Mouse (Mus musculus): Measurements from ENCODE around the gene Txnl4b. TPM values are rescaled to one million over a fixed set of nuclear protein-coding genes. Genes with fewer than 3 reads are reported as not detected.

The Txnl4b gene
- 7.5 and 10.5 TPM in 2 replicates for polyA plus RNA-seq (2011; ENCODE audit: insufficient read depth, insufficient read length, low read depth, missing spikeins)

DNA sequence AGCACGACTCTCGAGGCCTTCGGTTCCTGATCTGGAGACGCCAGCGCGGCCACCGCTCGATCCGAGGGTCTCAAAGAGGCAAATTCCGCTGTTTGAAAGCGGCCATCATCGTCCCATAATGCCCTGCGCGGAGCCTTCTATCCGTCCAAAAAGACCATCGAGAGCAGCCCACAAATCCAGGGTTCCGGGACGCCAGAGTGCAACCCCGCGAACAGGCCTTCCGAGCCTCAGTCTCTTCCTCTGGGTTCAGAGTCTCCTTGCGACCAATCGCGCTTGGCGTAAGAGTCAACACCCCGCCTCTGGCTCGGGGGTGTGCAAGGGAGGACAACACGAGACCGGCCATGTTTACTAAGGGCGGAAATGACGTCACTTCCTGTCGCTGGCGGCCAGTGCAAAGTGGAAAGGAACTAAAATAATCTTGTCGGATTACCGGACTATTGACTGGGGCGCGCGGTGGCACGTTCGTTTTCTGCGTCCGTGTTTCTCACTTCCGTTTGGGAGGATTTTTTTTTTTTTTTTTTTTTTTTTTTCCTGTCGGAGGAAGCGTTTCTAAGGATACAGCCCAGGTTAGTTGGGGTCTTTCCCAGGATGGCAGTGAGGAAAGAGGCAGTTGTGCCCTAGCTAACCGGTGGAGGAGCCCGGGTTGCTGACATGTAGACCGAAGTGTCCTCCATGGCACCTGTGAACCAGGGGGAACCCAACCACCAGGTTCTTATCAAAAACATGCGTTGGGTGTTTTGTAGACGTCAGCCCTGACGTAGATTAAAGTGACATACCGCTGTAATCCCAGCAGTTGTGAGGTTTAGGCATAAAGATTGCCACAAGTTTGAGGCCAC lies at the start of gene Txnl4b, which contains the start of gene Dhx38:
Gene Txnl4b (plus strand): TSS at position 395 of the 836 bp plus-strand sequence.
Gene Dhx38 (minus strand): TSS at position 364 of the 836 bp plus-strand sequence.
- Histone ChIP-seq H3K36me3 (ENCODE audit: control insufficient read depth, insufficient read depth, low read length, poor library complexity, severe bottlenecking) (peaks cover 15% of the 10 kb centered on the region), H3K4me3 (ENCODE audit: low read depth, low read length) (peak within 1 kb of the TSS; percentile 93), H3K27me3 (ENCODE audit: control insufficient read depth, insufficient read depth, low read length, poor library complexity, severe bottlenecking) (no peaks in the 10 kb centered on the region), H3K9me3 (replicated peaks; ENCODE audit: control insufficient read depth, insufficient read depth, low read length, poor library complexity, severe bottlenecking) (no peaks in the 10 kb centered on the region), H3K4me1 (ENCODE audit: control insufficient read depth, insufficient read depth, low read length) (no peaks in the 10 kb centered on the region), H3K27ac (ENCODE audit: insufficient read depth, low read length) (peak within 1 kb of the TSS; percentile 73), H3K9ac (ENCODE audit: low read depth, poor library complexity, severe bottlenecking) (peak within 1 kb of the TSS; percentile 97)
- 0 out of 2 replicates have a peak, but pooled peaks have one; percentile 33 for TF ChIP-seq EP300 (IDR thresholded peaks at IDR 0.05; ENCODE audit: insufficient read depth, low read depth, low read length)
- no peak for TF ChIP-seq CTCF (IDR thresholded peaks at IDR 0.05; ENCODE audit: low read depth, low read length)

DNA sequence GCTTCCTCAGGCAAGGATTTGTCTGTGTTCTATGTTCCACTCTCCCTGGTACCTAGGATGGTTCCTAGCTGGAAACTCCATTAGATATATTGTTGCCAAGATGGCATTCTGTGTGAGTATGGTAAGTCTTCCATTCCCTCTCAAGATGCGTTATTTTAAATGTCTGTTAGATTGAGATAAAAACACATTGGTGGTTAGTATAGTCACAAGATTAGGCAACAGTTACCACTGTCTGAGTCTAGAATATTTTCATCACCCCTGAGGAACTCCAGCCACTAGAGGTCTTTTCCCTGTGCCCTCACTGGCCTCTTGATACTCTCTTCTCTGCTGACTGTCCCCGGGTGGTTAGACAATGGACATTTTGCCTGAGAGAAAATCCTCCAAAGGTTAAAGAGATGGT lies 41.7 kb upstream of the Txnl4b start:
- no peak overlapping the region for H3K9ac ChIP-seq (ENCODE audit: low read depth, poor library complexity, severe bottlenecking)
- no peaks in the 10 kb centered on the region for H3K36me3 ChIP-seq (ENCODE audit: control insufficient read depth, insufficient read depth, low read length, poor library complexity, severe bottlenecking)
- no peaks in the 10 kb centered on the region; the same call in 1 of the 2 replicates for H3K27me3 ChIP-seq (ENCODE audit: control insufficient read depth, insufficient read depth, low read length, poor library complexity, severe bottlenecking)
- H3K4me1 ChIP-seq (ENCODE audit: control insufficient read depth, insufficient read depth, low read length) = no peaks in the 10 kb centered on the region
- no peak overlapping the region for H3K4me3 ChIP-seq (ENCODE audit: low read depth, low read length)
- H3K9me3 ChIP-seq (replicated peaks; ENCODE audit: control insufficient read depth, insufficient read depth, low read length, poor library complexity, severe bottlenecking) = peaks cover 11% of the 10 kb centered on the region
- no peak overlapping the region for H3K27ac ChIP-seq (ENCODE audit: insufficient read depth, low read length)
- no peak for TF ChIP-seq POLR2A (IDR thresholded peaks at IDR 0.05; ENCODE audit: insufficient read depth, low read length)
- no peak for TF ChIP-seq CTCF (IDR thresholded peaks at IDR 0.05; ENCODE audit: low read depth, low read length)
- no peak for TF ChIP-seq EP300 (IDR thresholded peaks at IDR 0.05; ENCODE audit: insufficient read depth, low read depth, low read length)

DNA sequence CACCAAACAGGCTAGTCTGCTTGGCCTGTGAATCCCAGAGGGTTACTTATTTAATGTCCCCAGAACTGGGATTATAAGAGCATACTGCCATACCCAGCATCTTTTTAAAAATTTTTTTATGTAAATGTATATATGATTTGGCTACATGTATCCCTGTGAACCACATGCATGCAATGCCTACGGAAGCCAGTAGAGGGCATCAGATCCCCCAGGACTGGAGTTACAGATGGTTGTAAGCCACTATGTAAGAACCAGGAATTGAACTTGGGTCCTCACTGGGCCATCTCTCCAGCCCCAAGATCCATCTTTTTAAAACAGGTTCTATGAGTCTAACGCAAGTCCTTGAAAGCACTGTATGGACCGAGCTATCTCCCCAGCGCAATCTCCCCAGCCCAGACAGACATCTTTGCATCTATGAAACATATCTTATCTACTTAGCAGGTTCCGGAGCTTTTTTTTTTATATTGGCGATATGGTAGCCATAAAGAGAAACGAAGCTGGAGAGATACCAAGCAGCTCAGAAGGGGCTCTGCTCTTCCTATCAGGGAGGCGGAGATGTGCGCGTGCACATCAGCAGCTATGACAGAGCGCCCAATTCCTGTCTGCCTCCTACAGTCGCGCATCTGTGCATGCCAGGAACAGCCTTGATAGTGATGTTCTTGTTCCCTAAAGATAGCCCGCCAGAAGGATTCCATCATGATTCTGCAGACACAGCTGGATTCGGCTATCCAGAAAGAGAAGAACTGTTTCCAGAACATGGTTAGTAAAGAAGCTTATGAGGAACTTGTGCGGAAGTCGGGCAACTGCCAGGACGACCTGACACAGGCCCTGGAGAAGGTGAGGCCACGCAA lies 30.3 kb upstream of the Txnl4b start:
- no peaks in the 10 kb centered on the region for H3K4me1 ChIP-seq (ENCODE audit: control insufficient read depth, insufficient read depth, low read length)
- H3K9ac ChIP-seq (ENCODE audit: low read depth, poor library complexity, severe bottlenecking) = peak overlapping the region; percentile 13; the same call in 1 of the 2 replicates
- H3K27me3 ChIP-seq (ENCODE audit: control insufficient read depth, insufficient read depth, low read length, poor library complexity, severe bottlenecking) = no peaks in the 10 kb centered on the region
- TF ChIP-seq POLR2A (IDR thresholded peaks at IDR 0.05; ENCODE audit: insufficient read depth, low read length) = no peak
- peak; percentile 41 for TF ChIP-seq CTCF (IDR thresholded peaks at IDR 0.05; ENCODE audit: low read depth, low read length)
- H3K27ac ChIP-seq (ENCODE audit: insufficient read depth, low read length) = no peak overlapping the region
- no peaks in the 10 kb centered on the region for H3K36me3 ChIP-seq (ENCODE audit: control insufficient read depth, insufficient read depth, low read length, poor library complexity, severe bottlenecking)
- peak overlapping the region; percentile 1 for H3K4me3 ChIP-seq (ENCODE audit: low read depth, low read length)
- no peaks in the 10 kb centered on the region for H3K9me3 ChIP-seq (replicated peaks; ENCODE audit: control insufficient read depth, insufficient read depth, low read length, poor library complexity, severe bottlenecking)

DNA sequence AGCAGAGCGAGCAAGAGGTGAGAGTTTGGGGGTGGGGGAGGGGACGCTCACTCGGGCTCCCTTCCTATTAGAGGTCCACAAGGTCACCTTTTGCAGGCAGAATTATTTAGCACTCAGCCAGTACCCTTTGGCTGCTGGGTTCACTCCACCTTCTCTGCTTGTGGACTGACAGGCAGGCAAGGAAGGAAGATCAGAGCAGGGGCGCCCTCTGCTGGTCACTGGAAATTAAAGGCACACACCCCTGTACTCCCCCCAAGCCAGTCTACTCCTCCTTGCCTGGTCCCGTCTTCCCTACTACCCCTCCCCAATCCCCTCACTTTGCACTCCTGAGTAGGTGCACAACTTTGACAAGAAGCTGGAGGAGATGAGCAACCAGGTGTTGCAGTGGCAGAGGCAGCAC lies 29.0 kb upstream of the Txnl4b start:
- no peaks in the 10 kb centered on the region for H3K27me3 ChIP-seq (ENCODE audit: control insufficient read depth, insufficient read depth, low read length, poor library complexity, severe bottlenecking)
- no peak overlapping the region for H3K27ac ChIP-seq (ENCODE audit: insufficient read depth, low read length)
- H3K4me3 ChIP-seq (ENCODE audit: low read depth, low read length) = no peak overlapping the region
- H3K36me3 ChIP-seq (ENCODE audit: control insufficient read depth, insufficient read depth, low read length, poor library complexity, severe bottlenecking) = no peaks in the 10 kb centered on the region
- TF ChIP-seq CTCF (IDR thresholded peaks at IDR 0.05; ENCODE audit: low read depth, low read length) = peak; percentile 93
- no peak for TF ChIP-seq EP300 (IDR thresholded peaks at IDR 0.05; ENCODE audit: insufficient read depth, low read depth, low read length)
- H3K9ac ChIP-seq (ENCODE audit: low read depth, poor library complexity, severe bottlenecking) = no peak overlapping the region
- H3K4me1 ChIP-seq (ENCODE audit: control insufficient read depth, insufficient read depth, low read length) = no peaks in the 10 kb centered on the region
- no peaks in the 10 kb centered on the region for H3K9me3 ChIP-seq (replicated peaks; ENCODE audit: control insufficient read depth, insufficient read depth, low read length, poor library complexity, severe bottlenecking)

DNA sequence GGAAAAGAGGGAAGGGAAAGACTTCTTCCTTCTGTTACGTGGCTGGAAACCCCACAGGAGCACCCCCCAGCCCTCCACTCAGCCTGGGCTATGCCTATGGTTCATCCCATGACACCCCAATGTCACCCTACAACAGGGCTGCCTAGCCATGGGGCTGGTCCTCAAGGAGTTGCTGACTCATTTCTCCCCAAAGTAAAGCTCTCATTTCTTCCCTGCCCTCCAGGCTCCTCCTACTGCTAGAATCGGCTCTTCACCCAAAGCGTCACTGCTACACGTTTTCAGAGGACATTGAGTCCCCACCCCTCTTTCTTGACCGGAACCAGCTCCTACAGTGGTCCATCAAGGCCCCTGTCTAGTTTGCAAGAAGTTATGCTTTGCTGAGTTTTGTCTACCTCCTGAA lies 23.5 kb upstream of the Txnl4b start:
- H3K27ac ChIP-seq (ENCODE audit: insufficient read depth, low read length) = no peak overlapping the region
- no peak overlapping the region for H3K9ac ChIP-seq (ENCODE audit: low read depth, poor library complexity, severe bottlenecking)
- no peak overlapping the region for H3K4me3 ChIP-seq (ENCODE audit: low read depth, low read length)
- no peaks in the 10 kb centered on the region for H3K27me3 ChIP-seq (ENCODE audit: control insufficient read depth, insufficient read depth, low read length, poor library complexity, severe bottlenecking)
- no peaks in the 10 kb centered on the region for H3K36me3 ChIP-seq (ENCODE audit: control insufficient read depth, insufficient read depth, low read length, poor library complexity, severe bottlenecking)
- no peaks in the 10 kb centered on the region for H3K9me3 ChIP-seq (replicated peaks; ENCODE audit: control insufficient read depth, insufficient read depth, low read length, poor library complexity, severe bottlenecking)
- H3K4me1 ChIP-seq (ENCODE audit: control insufficient read depth, insufficient read depth, low read length) = peaks cover 3% of the 10 kb centered on the region
- TF ChIP-seq EP300 (IDR thresholded peaks at IDR 0.05; ENCODE audit: insufficient read depth, low read depth, low read length) (no peak), CTCF (IDR thresholded peaks at IDR 0.05; ENCODE audit: low read depth, low read length) (no peak), POLR2A (IDR thresholded peaks at IDR 0.05; ENCODE audit: insufficient read depth, low read length) (no peak)

All from ES-Bruce4 (cell line).